Mouse (Mus musculus) c-Kit-negative CD71-positive TER-119-positive erythroid progenitor cells, embryonic 14.5 days (primary cell): ENCODE results near the gene Zfp729a.
A peak's percentile ranks its signal among the peaks of the same experiment; 100 is the strongest.
"Not testable (repeated sequence)": the region's sequence is repeated elsewhere in the genome, so short reads cannot be mapped to it uniquely, and the experiment has no call there.

Experiments
- DNase-seq: peaks from one replicate; pipeline ENCODE4 v3.0.0-alpha.2; 2013; ENCODE audit warnings: low read depth, low spot score

Gene Zfp729a

DNA sequence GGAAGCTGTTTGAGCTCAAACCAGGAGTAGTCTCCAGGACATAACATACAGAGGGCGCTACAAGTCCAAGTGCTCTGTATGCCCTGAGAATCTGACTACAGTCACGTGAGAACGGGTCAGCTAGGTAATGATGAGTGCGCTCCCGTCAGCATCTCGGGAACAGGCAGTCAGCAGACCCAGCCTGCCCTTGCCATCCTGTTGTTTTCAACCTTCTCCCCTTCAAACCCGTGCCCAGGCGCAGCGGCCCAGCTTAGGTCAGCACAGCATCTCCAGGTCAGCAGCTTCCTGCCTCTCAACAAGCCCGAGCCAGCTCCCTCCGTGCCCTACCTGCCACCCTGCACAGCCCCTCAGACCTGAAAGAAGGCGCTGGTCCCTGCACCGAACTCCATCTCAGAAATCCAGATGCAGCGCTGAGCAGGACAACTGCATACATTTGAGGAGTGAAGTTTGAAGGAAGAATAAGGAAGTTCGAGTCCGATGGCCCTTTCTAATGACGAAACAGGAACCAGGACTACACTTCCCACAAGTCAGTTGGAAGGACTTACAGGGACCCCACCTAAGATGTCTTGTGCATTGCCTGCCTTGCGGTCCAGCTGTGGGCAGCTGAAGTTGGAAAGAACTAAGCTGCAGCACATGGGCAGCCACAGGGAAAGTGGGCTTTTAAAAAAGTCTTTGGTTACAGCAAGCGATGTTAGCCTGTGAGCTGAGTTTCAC is at the start of gene Zfp729a, which contains the start of gene Gm49345:
TSS of gene Zfp729a (minus strand) at position 498 of the 714 bp plus-strand sequence.
TSS of gene Gm49345 (minus strand) at position 476 of the 714 bp plus-strand sequence.
- peak; percentile 60 for DNase-seq

DNA sequence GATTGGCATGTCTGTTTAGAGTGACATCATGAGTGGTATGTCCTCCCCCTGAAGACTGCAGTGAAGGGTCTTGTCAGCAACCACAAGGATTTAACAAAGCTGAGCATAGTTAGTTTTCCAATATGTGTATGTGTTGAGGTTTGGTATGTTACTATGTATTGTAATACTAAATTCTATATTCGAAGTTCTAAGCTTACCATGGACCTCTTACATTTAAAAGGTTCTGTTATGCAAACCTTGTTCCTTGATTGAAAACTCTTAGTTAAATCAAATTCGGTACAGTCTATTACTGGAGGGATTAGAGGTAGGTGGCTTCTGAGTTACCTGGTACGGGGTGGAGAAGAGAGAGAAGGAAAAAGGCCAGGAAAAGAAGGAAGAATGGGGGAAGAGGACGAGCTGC is 49.4 kb upstream of the Zfp729a start, which contains the start of gene Zfp738:
TSS of gene Zfp738 (minus strand) at position 101 of the 400 bp plus-strand sequence.
- no peak for DNase-seq

DNA sequence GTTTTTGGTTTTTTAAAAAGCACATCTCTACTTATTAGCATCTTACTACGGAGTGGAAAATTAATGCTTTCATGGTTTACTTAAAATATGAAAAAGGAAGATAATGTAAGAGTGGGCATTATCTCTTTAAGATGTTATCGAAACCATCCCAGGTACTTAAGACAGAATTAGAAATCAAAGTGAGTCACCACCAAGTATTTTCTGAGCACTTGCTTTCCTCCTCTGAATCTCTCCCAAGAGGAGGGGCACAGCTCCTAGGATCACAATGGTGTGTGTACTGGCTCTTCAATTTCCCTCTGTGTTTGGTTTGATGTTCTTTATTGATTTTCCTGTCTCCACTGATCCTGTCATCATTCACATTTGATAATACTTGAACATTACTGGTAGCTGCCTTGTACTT is 46.2 kb upstream of the Zfp729a start:
- not testable (repeated sequence) for DNase-seq

DNA sequence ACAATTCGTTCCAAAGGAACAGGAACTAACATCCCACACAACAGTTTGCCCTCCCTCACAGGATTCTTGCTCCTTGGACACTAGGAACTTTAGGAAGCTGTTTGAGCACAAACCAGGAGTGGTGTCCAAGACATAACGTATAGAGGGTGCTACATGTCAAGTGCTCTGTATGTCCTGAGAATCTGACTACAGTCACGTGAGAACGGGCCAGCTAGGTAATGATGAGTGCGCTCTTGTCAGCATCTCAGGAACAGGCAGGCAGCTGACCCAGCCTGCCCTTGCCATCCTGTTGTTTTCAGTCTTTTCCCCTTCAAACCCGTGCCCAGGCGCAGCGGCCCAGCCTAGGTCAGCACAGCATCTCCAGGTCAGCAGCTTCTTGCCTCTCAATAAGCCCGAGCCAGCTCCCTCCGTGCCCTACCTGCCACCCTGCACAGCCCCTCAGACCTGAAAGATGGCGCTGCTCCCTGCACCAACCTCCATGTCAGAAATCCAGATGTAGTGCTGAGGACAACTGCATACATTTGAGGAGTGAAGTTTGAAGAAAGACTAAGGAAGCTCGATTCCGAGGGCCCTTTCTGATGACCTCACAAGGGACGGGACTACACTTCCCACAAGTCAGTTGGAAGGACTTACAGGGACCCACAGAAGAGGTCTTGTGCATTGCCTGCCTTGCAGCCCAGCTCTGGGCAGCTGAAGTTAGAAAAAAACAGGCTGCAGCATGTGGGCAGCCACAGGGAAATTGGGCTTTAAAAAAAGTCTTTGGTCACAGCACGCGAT is 45.6 kb upstream of the Zfp729a start:
- peak; percentile 28 for DNase-seq

DNA sequence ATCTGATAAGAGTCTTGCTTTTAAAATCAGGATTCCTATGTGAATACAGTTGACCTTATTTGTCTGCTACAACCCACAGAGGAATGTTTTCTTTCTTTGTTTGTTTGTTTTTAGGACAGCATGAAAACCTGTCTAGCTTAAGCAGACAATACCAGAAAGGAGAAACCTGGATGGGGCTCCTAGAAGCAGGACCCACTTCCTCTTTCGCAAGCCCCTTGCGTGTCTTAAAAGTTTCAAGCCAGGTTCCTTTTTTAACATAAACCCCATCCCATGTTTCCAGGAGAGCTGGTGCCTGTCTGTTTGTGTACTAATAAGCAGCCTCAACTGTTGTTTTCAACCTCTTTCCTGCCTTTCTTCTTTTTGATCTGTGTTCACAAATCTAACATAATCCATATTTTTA is 37.3 kb upstream of the Zfp729a start:
- no peak for DNase-seq

DNA sequence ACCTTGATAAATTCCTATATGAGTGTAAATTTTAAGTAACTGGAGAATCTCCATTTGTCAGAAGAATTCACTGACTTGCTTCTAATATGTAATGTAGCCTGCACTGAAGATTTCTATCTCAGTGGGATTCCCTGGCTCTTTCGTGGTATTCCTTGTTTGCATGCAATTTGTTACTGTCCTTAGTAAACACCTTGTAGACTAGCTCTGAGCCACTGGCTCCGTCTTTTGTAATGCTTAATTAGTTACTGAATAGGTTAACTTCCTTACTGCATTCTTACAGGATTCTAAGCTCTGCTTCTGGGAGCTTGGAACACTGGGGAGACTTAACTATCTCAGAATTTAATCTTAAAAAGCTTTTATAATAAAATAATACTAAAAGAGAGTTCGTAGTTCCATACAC is 14.9 kb upstream of the Zfp729a start:
- no peak for DNase-seq

DNA sequence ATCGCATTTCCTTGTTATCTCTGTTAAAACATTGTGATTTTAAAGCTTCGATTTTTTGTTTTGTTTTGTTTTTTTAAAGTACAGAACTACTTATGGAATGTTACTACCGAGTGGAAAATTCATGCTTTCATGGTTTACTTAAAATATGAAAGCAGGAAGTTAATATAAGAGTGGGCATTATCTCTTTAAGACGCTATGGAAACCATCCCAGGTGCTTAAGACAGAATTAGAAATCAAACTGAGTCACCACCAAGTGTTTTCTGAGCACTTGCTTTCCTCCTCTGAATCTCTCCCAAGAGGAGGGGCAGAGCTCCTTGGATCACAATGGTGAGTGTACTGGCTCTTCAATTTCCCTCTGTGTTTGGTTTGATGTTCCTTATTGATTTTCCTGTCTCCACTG is 27.5 kb downstream of the Zfp729a start:
- DNase-seq, result peak; percentile 1

DNA sequence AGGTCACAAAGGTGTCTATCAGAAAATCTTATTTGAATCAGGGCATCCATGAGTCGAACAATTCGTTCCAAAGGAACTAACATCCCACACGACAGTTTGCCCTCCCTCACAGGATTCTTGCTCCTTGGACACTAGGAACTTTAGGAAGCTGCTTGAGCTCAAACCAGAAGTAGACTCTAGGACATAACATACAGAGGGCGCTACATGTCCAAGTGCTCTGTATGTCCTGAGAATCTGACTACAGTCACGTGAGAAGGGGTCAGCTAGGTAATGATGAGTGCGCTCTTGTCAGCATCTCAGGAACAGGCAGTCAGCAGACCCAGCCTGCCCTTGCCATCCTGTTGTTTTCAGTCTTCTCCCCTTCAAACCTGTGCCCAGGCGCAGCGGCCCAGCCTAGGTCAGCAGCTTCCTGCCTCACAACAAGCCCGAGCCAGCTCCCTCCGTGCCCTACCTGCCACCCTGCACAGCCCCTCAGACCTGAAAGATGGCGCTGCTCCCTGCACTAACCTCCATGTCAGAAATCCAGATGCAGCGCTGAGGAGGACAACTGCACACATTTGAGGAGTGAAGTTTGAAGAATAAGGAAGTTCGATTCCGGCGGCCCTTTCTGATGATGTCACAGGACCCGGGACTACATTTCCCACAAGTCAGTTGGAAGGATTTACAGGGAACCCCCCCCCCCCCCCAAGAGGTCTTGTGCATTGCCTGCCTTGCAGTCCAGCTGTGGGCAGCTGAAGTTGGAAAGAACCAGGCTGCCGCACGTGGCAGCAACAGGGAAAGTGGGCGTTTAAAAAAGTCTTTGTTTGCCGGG is 28.3 kb downstream of the Zfp729a start, which contains the start of gene Zfp729b:
TSS of gene Zfp729b (minus strand) at position 642 of the 811 bp plus-strand sequence.
- DNase-seq, result peak; percentile 61

DNA sequence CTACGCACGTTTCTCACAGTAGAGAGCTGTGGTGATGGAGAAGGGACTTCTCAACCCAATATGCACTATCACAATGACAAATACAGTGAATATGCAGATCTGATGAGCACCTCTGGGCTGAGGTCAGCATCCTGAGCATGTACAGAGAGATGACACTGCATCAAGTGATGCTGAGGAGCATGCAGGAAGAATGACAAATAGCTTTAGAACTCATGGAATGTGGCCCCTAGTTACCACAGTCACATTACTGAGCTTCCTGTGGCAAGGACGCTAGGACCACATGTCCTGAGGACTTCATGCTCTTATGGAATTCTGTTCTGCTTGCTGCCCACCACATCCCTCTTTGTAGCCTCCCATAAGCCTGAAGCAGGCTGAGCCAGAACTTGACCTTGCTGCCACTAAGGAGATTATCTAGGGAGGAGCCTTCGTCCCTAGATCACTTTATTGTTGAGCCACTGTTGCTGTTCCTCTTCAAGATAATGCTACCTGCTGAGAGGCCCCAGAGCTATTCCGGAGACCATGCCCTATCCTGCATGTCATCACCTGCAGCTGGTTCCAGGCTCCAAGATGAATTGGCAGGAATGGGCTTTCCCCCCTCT is 64.9 kb downstream of the Zfp729a start:
- DNase-seq, result no peak
